Mouse (Mus musculus): ENCODE data around the gene Smg1. TPM values are rescaled to one million over a fixed set of nuclear protein-coding genes. Genes with fewer than 3 reads are reported as not detected.

Gene Smg1
- polyA plus RNA-seq, 1 experiment from 2014 or later, result 15.8 TPM

DNA sequence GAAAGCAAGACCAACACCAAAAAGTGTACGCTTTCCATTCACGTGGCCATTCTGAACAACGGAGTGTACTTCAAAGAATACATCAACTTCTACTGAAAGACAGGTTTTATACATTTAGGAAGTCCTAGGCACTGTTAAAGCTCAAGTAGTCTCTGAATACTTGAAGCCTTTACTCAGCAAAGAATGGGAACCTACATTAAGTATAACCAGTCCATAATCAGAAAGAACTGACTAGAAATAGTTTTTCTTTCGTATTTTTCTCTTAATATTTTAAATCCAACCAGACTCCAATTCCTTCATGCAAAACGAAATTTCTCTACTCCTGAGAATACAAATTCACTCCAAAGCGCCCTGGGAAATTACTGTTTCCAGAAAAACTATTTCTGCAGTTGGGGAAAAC is 1.2 kb downstream of the Smg1 start:
- Histone ChIP-seq H3K4me1 (replicated peaks) (peaks cover 21% of the 10 kb centered on the region), H3K27me3 (ENCODE audit: insufficient read depth, poor library complexity, severe bottlenecking) (no peaks in the 10 kb centered on the region), H3K36me3 (no peaks in the 10 kb centered on the region), H3K4me3 (peak overlapping the region; percentile 91), H3K9me3 (no peaks in the 10 kb centered on the region), H3K27ac (peak overlapping the region; percentile 97)
- no peak for DNase-seq (ENCODE audit: low spot score)
- 29% methylated on average over 6 of the region's 6 CpGs for WGBS

DNA sequence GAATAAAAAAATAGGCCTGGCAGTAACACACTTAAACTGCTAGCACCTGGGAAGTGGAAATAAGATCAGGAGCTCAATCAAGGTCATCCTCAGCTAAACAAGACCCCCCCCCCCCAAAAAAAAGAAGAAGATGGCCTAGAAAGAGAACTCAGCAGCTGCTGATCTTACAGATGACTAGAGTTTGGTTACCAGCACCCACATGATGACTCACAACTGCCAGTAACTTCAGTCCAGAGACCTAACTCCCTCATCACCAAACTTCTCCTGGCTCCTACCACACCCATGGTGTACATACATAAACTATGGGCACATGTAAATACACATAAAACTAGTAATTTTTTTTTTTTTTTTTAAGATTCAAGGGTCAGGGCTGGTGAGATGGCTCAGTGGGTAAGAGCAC is 3.1 kb downstream of the Smg1 start:
- Histone ChIP-seq H3K27ac (no peak overlapping the region), H3K4me1 (replicated peaks) (peaks cover 21% of the 10 kb centered on the region), H3K27me3 (ENCODE audit: insufficient read depth, poor library complexity, severe bottlenecking) (no peaks in the 10 kb centered on the region), H3K9me3 (no peaks in the 10 kb centered on the region), H3K4me3 (no peak overlapping the region), H3K36me3 (no peaks in the 10 kb centered on the region)
- DNase-seq (ENCODE audit: low spot score), result no peak

GRCm38 (mm10) chr7:118239996-118240395 is 3.5 kb downstream of the Smg1 start:
- no peak overlapping the region for H3K27ac ChIP-seq
- no peaks in the 10 kb centered on the region for H3K36me3 ChIP-seq
- H3K27me3 ChIP-seq (ENCODE audit: insufficient read depth, poor library complexity, severe bottlenecking), result no peaks in the 10 kb centered on the region
- H3K9me3 ChIP-seq, result no peaks in the 10 kb centered on the region
- WGBS, result 94% methylated on average over 5 of the region's 5 CpGs
- DNase-seq (ENCODE audit: low spot score), result no peak
- no peak overlapping the region for H3K4me3 ChIP-seq
- H3K4me1 ChIP-seq (replicated peaks), result peaks cover 21% of the 10 kb centered on the region

- H3K27me3 ChIP-seq (ENCODE audit: insufficient read depth, poor library complexity, severe bottlenecking), result no peaks in the 10 kb centered on the region
- H3K27ac ChIP-seq, result no peak overlapping the region
- H3K36me3 ChIP-seq, result no peaks in the 10 kb centered on the region
- no peak for DNase-seq (ENCODE audit: low spot score)
- H3K4me3 ChIP-seq, result no peak overlapping the region
- no peaks in the 10 kb centered on the region for H3K9me3 ChIP-seq
- H3K4me1 ChIP-seq (replicated peaks), result peaks cover 8% of the 10 kb centered on the region
Measured at GRCm38 (mm10) chr7:118236949-118237348, 6.5 kb downstream of the Smg1 start.

GRCm38 (mm10) chr7:118234236-118234635 is 9.2 kb downstream of the Smg1 start:
- no peaks in the 10 kb centered on the region for H3K36me3 ChIP-seq
- no peak for DNase-seq (ENCODE audit: low spot score)
- H3K4me1 ChIP-seq (replicated peaks), result no peaks in the 10 kb centered on the region
- no peak overlapping the region for H3K4me3 ChIP-seq
- H3K27me3 ChIP-seq (ENCODE audit: insufficient read depth, poor library complexity, severe bottlenecking), result no peaks in the 10 kb centered on the region
- H3K9me3 ChIP-seq, result no peaks in the 10 kb centered on the region
- WGBS, result 89% methylated on average over 1 of the region's 1 CpGs
- H3K27ac ChIP-seq, result no peak overlapping the region

- H3K9me3 ChIP-seq, result no peaks in the 10 kb centered on the region
Measured at GRCm38 (mm10) chr7:118232613-118233012, 10.9 kb downstream of the Smg1 start.

GRCm38 (mm10) chr7:118219777-118220176 is 23.7 kb downstream of the Smg1 start:
- no peak overlapping the region for H3K27ac ChIP-seq
- DNase-seq (ENCODE audit: low spot score), result no peak
- H3K4me1 ChIP-seq (replicated peaks), result no peaks in the 10 kb centered on the region
- peaks cover 8% of the 10 kb centered on the region; the same call in 1 of the 2 replicates for H3K36me3 ChIP-seq
- peaks cover 4% of the 10 kb centered on the region; the same call in 1 of the 2 replicates for H3K9me3 ChIP-seq
- no peaks in the 10 kb centered on the region for H3K27me3 ChIP-seq (ENCODE audit: insufficient read depth, poor library complexity, severe bottlenecking)
- no peak overlapping the region for H3K4me3 ChIP-seq
- WGBS, result 93% methylated on average over 2 of the region's 2 CpGs

More at GRCm38 (mm10) chr7:118232613-118233012, 10.9 kb downstream of the Smg1 start:
- H3K36me3 ChIP-seq, result no peaks in the 10 kb centered on the region
- no peak overlapping the region for H3K4me3 ChIP-seq
- H3K27ac ChIP-seq, result no peak overlapping the region
- no peak for DNase-seq (ENCODE audit: low spot score)
- H3K4me1 ChIP-seq (replicated peaks), result no peaks in the 10 kb centered on the region
- H3K27me3 ChIP-seq (ENCODE audit: insufficient read depth, poor library complexity, severe bottlenecking), result no peaks in the 10 kb centered on the region

GRCm38 (mm10) chr7:118206396-118206795 is 37.1 kb downstream of the Smg1 start:
- H3K27me3 ChIP-seq (ENCODE audit: insufficient read depth, poor library complexity, severe bottlenecking), result no peaks in the 10 kb centered on the region
- peaks cover 76% of the 10 kb centered on the region for H3K36me3 ChIP-seq
- no peaks in the 10 kb centered on the region for H3K9me3 ChIP-seq
- no peak for DNase-seq (ENCODE audit: low spot score)
- 96% methylated on average over 2 of the region's 2 CpGs for WGBS
- H3K4me1 ChIP-seq (replicated peaks), result no peaks in the 10 kb centered on the region
- H3K4me3 ChIP-seq, result no peak overlapping the region
- H3K27ac ChIP-seq, result no peak overlapping the region

DNA sequence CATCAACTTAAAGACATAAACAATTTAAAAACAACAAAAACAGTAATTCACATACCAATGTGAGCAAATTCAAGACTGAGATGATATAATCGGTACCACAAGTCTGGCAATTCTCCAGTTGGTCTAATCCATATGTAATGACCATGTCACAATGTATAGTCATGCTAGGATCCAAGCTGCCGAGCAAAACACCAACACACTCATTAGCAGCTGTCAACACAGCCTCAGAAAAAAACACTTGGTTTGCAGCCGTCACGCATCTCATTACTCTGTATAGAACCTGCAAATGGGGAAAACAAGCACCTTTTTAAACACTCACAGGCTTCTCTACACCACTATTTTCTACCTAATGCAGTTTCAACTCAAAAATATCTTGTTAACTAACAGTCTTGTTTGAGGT is 47.7 kb downstream of the Smg1 start:
- Histone ChIP-seq H3K9me3 (no peaks in the 10 kb centered on the region), H3K27ac (no peak overlapping the region), H3K27me3 (ENCODE audit: insufficient read depth, poor library complexity, severe bottlenecking) (no peaks in the 10 kb centered on the region), H3K36me3 (peaks cover 79% of the 10 kb centered on the region), H3K4me3 (no peak overlapping the region), H3K4me1 (replicated peaks) (no peaks in the 10 kb centered on the region)
- DNase-seq (ENCODE audit: low spot score), result no peak
- WGBS, result 84% methylated on average over 4 of the region's 4 CpGs

- WGBS, result 93% methylated on average over 4 of the region's 4 CpGs
- Histone ChIP-seq H3K36me3 (peaks cover 82% of the 10 kb centered on the region), H3K27ac (no peak overlapping the region)
Measured at GRCm38 (mm10) chr7:118185878-118186277, 57.6 kb downstream of the Smg1 start.

DNA sequence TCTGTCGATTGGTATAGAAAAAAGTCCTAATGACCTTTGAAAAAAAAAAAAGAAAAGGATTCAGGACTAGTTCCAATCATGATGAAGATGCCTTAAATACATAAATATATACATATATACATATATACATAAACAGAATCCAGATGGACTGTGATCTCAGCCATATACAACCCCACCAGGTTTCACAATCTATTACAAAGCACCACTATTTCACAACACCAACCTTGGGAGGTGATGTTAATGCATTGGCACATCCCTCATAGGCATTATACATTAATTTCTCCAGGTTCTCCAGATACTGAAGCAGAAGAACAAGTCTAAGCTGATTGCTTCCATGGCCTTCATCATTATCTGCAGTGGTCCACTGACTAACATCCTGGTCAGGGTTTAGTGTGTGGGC is 58.9 kb downstream of the Smg1 start:
- Histone ChIP-seq H3K27me3 (ENCODE audit: insufficient read depth, poor library complexity, severe bottlenecking) (no peaks in the 10 kb centered on the region), H3K9me3 (no peaks in the 10 kb centered on the region), H3K4me1 (replicated peaks) (no peaks in the 10 kb centered on the region), H3K4me3 (no peak overlapping the region), H3K27ac (no peak overlapping the region), H3K36me3 (peaks cover 88% of the 10 kb centered on the region)
- 93% methylated on average over 1 of the region's 1 CpGs for WGBS
- no peak for DNase-seq (ENCODE audit: low spot score)

More at GRCm38 (mm10) chr7:118185878-118186277, 57.6 kb downstream of the Smg1 start:
- Histone ChIP-seq H3K9me3 (no peaks in the 10 kb centered on the region), H3K4me3 (no peak overlapping the region), H3K27me3 (ENCODE audit: insufficient read depth, poor library complexity, severe bottlenecking) (no peaks in the 10 kb centered on the region), H3K4me1 (replicated peaks) (no peaks in the 10 kb centered on the region)
- DNase-seq (ENCODE audit: low spot score), result no peak

DNA sequence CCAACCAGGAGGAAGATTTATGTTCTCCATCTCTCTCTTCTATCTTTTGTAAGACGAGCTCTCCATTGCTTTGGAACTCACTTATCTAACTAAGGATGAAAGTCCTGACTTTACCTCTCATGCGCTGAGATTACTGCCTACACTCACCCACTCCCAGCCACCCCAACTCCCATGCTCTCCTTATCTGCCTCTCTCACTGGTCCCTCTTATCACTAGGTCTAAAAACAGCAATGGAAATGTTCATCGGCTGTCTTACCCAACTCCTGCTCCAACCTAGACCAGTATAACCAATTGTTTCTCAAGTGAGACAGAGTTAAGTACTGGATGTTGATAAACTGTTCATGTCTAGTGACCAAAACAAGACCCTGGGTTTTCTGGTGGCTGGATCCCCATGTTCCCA is 62.3 kb downstream of the Smg1 start:
- Histone ChIP-seq H3K27me3 (ENCODE audit: insufficient read depth, poor library complexity, severe bottlenecking) (no peaks in the 10 kb centered on the region), H3K27ac (no peak overlapping the region), H3K9me3 (no peaks in the 10 kb centered on the region), H3K36me3 (peaks cover 97% of the 10 kb centered on the region), H3K4me1 (replicated peaks) (no peaks in the 10 kb centered on the region), H3K4me3 (no peak overlapping the region)
- no peak for DNase-seq (ENCODE audit: low spot score)
- 97% methylated on average over 3 of the region's 3 CpGs for WGBS

DNA sequence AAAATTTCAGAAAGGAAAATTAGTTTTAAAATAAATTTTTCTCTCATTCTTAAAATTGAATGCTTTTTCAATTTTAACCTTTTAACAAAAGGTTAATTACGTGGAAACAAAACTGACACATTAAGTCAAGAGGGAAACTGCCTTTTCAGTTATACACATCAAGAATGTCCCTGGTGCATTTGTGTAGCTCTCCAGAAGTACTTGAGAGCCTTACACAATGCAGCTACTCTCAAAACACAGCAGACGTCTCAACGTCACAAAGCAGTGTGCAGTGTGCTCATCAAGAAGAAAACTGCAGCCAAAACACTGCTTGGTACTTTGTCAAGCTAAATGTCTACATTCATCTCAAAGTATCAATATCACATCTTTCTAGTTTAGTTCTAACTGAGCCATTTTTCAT is 63.7 kb downstream of the Smg1 start:
- WGBS, result 85% methylated on average over 3 of the region's 3 CpGs
- no peak for DNase-seq (ENCODE audit: low spot score)

DNA sequence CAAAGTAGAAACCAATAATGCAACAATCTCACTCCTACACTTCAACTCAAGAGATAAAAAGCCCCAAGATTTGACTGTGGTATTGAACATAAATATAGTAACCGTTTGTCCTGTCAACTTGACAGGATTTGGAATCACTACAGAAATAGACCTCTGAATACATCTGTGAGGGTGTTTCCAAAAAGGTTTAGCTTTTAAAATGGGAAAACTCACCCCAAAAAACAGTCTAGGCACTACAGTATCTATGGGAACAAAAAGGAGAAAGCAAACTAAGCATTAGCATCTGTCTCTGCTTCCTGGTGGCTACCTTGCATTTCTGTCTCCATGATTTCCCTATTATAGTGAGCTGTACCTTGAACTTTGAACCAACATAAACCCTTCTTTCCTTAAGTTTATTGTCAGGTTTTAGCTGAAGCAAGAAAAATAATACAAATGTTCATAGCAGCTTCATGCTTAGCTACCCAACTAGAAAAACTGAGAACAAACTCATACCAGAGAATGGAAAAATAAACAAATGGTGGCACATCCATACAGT is 67.6 kb downstream of the Smg1 start:
- H3K27ac ChIP-seq, result no peak overlapping the region
- no peaks in the 10 kb centered on the region for H3K9me3 ChIP-seq
- DNase-seq (ENCODE audit: low spot score), result no peak
- no peaks in the 10 kb centered on the region for H3K27me3 ChIP-seq (ENCODE audit: insufficient read depth, poor library complexity, severe bottlenecking)
- H3K4me1 ChIP-seq (replicated peaks), result no peaks in the 10 kb centered on the region
- 92% methylated on average over 1 of the region's 1 CpGs for WGBS
- no peak overlapping the region for H3K4me3 ChIP-seq
- peaks cover 87% of the 10 kb centered on the region for H3K36me3 ChIP-seq

More for the DNA sequence above, 63.7 kb downstream of the Smg1 start:
- Histone ChIP-seq H3K4me3 (no peak overlapping the region), H3K4me1 (replicated peaks) (no peaks in the 10 kb centered on the region), H3K27me3 (ENCODE audit: insufficient read depth, poor library complexity, severe bottlenecking) (no peaks in the 10 kb centered on the region), H3K27ac (no peak overlapping the region), H3K9me3 (no peaks in the 10 kb centered on the region), H3K36me3 (peaks cover 93% of the 10 kb centered on the region)
